Mouse (Mus musculus) midbrain, postnatal 0 days (tissue): ENCODE measurements around the gene Fam174a. TPM values are rescaled to one million over a fixed set of nuclear protein-coding genes. Genes with fewer than 3 reads are reported as not detected.

Experiments used
- ATAC-seq: fragments of 200-750 bp; cut with Nextera tagmentation; 2 replicates; pipeline ENCODE4 v1.8.0; 2017; ENCODE audit warnings: moderate number of reproducible peaks, mild to moderate bottlenecking, moderate TSS enrichment, moderate library complexity; ENCODE audit not compliant: low FRiP score
- DNase-seq: peaks from one replicate; pipeline ENCODE4 v3.0.0-alpha.2; 2015; ENCODE audit warnings: low spot score
- H3K27ac ChIP-seq: fragments of 300-500 bp; sonication (generic); 2 replicates; pipeline ENCODE4 v1.5.1; 2014; ENCODE audit warnings: low read depth, mild to moderate bottlenecking, low read length, mixed read lengths
- H3K27me3 ChIP-seq: fragments of 300-500 bp; sonication (generic); 2 replicates; pipeline ENCODE4 v1.6.1; 2014; ENCODE audit warnings: low read length, control low read depth, mixed read lengths; ENCODE audit not compliant: insufficient read depth
- H3K36me3 ChIP-seq: fragments of 300-500 bp; sonication (generic); 2 replicates; pipeline ENCODE4 v1.6.1; 2014; ENCODE audit warnings: low read length, control low read depth, mixed read lengths; ENCODE audit not compliant: insufficient read depth
- H3K4me1 ChIP-seq: fragments of 300-500 bp; sonication (generic); 2 replicates; pipeline ENCODE4 v1.6.1; 2014; ENCODE audit warnings: mild to moderate bottlenecking, control low read depth, antibody characterized with exemption, low read length, mixed read lengths; ENCODE audit not compliant: insufficient read depth
- H3K4me2 ChIP-seq: fragments of 300-500 bp; sonication (generic); 2 replicates; pipeline ENCODE4 v1.6.1; 2014; ENCODE audit warnings: low read depth, mild to moderate bottlenecking, low read length, mixed read lengths; ENCODE audit not compliant: poor library complexity, severe bottlenecking
- H3K4me3 ChIP-seq: fragments of 300-500 bp; sonication (generic); 2 replicates; pipeline ENCODE4 v1.5.1; 2014; ENCODE audit warnings: low read depth, mild to moderate bottlenecking, low read length, moderate library complexity
- H3K9ac ChIP-seq: fragments of 300-500 bp; sonication (generic); replicated peaks from 2 replicates; pipeline ENCODE4 v1.6.1; 2014; ENCODE audit warnings: mild to moderate bottlenecking, low read length, moderate library complexity, mixed read lengths; ENCODE audit not compliant: poor library complexity, severe bottlenecking
- H3K9me3 ChIP-seq: fragments of 300-500 bp; sonication (generic); 2 replicates; pipeline ENCODE4 v1.6.1; 2016; ENCODE audit warnings: low read length, control low read depth
- CTCF ChIP-seq: IDR thresholded peaks from 2 replicates; pipeline ENCODE4 v1.5.1; 2016; ENCODE audit warnings: antibody characterized with exemption, mild to moderate bottlenecking
- WGBS: fragments of 180-500 bp; shearing (Covaris S2); extraction: QIAGEN DNeasy Blood & Tissue Kit; methylation state at CpG from one replicate; pipeline ENCODE4 v1.1.7; 2014; 5-methylcytosine and 5-hydroxymethylcytosine counted together
- polyA plus RNA-seq: library from polyadenylated mRNA; unstranded; fragments of >200 nt; fragmentation: Nextera tagmentation; extraction: Ambion mirVana; gene quantifications from 2 replicates; pipeline ENCODE4 v1.2.1, GENCODE M21; 2015
- total RNA-seq: library from RNA; depleted of rRNA; stranded (reverse); fragments of >200 nt; gene quantifications from 2 replicates; pipeline ENCODE4 v1.2.3, GENCODE M21; 2014; rRNA removed

Gene Fam174a
- total RNA-seq (17.9 and 23.0 TPM in 2 replicates), polyA plus RNA-seq (23.6 and 26.2 TPM in 2 replicates)

GRCm38 (mm10) chr1:95313393-95314228 lies at the start of gene Fam174a:
Gene Fam174a (plus strand): TSS chr1:95313623.
- TF ChIP-seq CTCF, result no peak; the same call in 1 of the 2 replicates

GRCm38 (mm10) chr1:95263843-95264242 lies 49.6 kb upstream of the Fam174a start:
- Histone ChIP-seq H3K27ac (no peak overlapping the region), H3K27me3 (no peaks in the 10 kb centered on the region), H3K36me3 (no peaks in the 10 kb centered on the region), H3K4me1 (no peaks in the 10 kb centered on the region), H3K9me3 (no peaks in the 10 kb centered on the region), H3K4me3 (no peak overlapping the region), H3K4me2 (no peak overlapping the region), H3K9ac (no peak overlapping the region)
- 16% methylated on average over 2 of the region's 2 CpGs for WGBS
- DNase-seq (peak; percentile 16), ATAC-seq (no peak)
- TF ChIP-seq CTCF, result no peak

More at GRCm38 (mm10) chr1:95313393-95314228, at the start of gene Fam174a:
- ATAC-seq (peak; percentile 99), DNase-seq (peak; percentile 97)
- under 1% methylated on average over 66 of the region's 79 CpGs for WGBS
- Histone ChIP-seq H3K4me3 (peak within 1 kb of the TSS; percentile 91), H3K9ac (peak within 1 kb of the TSS; percentile 96), H3K27ac (peak within 1 kb of the TSS; percentile 86), H3K4me2 (peak within 1 kb of the TSS; percentile 97), H3K36me3 (no peaks in the 10 kb centered on the region), H3K9me3 (no peaks in the 10 kb centered on the region), H3K4me1 (peaks cover 8% of the 10 kb centered on the region; the same call in 1 of the 2 replicates), H3K27me3 (no peaks in the 10 kb centered on the region)

GRCm38 (mm10) chr1:95267950-95268724 lies 45.3 kb upstream of the Fam174a start:
- H3K4me2 ChIP-seq, result peak overlapping the region; percentile 33
- no peaks in the 10 kb centered on the region for H3K27me3 ChIP-seq
- no peak overlapping the region for H3K9ac ChIP-seq
- H3K36me3 ChIP-seq, result no peaks in the 10 kb centered on the region
- H3K4me1 ChIP-seq, result no peaks in the 10 kb centered on the region
- 48% methylated on average over 13 of the region's 13 CpGs for whole genome bisulfite sequencing
- no peaks in the 10 kb centered on the region for H3K9me3 ChIP-seq
- ATAC-seq, result no peak
- H3K27ac ChIP-seq, result no peak overlapping the region
- no peak overlapping the region for H3K4me3 ChIP-seq
- TF ChIP-seq CTCF, result no peak
- peak; percentile 37 for DNase-seq

GRCm38 (mm10) chr1:95273321-95273720 lies 40.1 kb upstream of the Fam174a start:
- WGBS, result 48% methylated on average over 1 of the region's 1 CpGs
- Histone ChIP-seq H3K4me1 (no peaks in the 10 kb centered on the region), H3K27ac (no peak overlapping the region), H3K4me2 (no peak overlapping the region), H3K36me3 (no peaks in the 10 kb centered on the region), H3K9me3 (no peaks in the 10 kb centered on the region), H3K27me3 (no peaks in the 10 kb centered on the region), H3K4me3 (no peak overlapping the region), H3K9ac (no peak overlapping the region)
- DNase-seq (no peak), ATAC-seq (no peak)
- no peak for TF ChIP-seq CTCF

- ATAC-seq (no peak), DNase-seq (no peak)
- 85% methylated on average over 5 of the region's 5 CpGs for WGBS
Observed at GRCm38 (mm10) chr1:95308324-95308723, 5.1 kb upstream of the Fam174a start.

GRCm38 (mm10) chr1:95314229-95314555 lies 769 bp downstream of the Fam174a start:
- H3K4me2 ChIP-seq, result peak overlapping the region; percentile 97
- no peaks in the 10 kb centered on the region for H3K36me3 ChIP-seq
- no peaks in the 10 kb centered on the region for H3K9me3 ChIP-seq
- WGBS, result 5% methylated on average over 6 of the region's 6 CpGs
- no peak for TF ChIP-seq CTCF
- DNase-seq (peak; percentile 21), ATAC-seq (no peak)
- H3K27me3 ChIP-seq, result no peaks in the 10 kb centered on the region
- peaks cover 8% of the 10 kb centered on the region; the same call in 1 of the 2 replicates for H3K4me1 ChIP-seq
- H3K9ac ChIP-seq, result peak overlapping the region; percentile 96
- peak overlapping the region; percentile 86 for H3K27ac ChIP-seq
- H3K4me3 ChIP-seq, result peak overlapping the region; percentile 91

More at GRCm38 (mm10) chr1:95308324-95308723, 5.1 kb upstream of the Fam174a start:
- Histone ChIP-seq H3K9me3 (no peaks in the 10 kb centered on the region), H3K9ac (no peak overlapping the region), H3K4me1 (no peaks in the 10 kb centered on the region), H3K4me2 (no peak overlapping the region), H3K4me3 (no peak overlapping the region), H3K27me3 (no peaks in the 10 kb centered on the region), H3K27ac (no peak overlapping the region), H3K36me3 (no peaks in the 10 kb centered on the region)
- no peak for TF ChIP-seq CTCF
